14 mouse cellular contexts compared by ENCODE assay signal in genomic region chr17:27160905-27161304, GRCm38 (mm10). TPM values are rescaled to one million over a fixed set of nuclear protein-coding genes. Genes with fewer than 3 reads are reported as not detected.
A peak's percentile ranks its signal among the peaks of the same experiment; 100 is the strongest.
DNase-seq lines count a peak whose midpoint lies in the region; ATAC-seq and TF ChIP-seq lines count a peak whose summit lies in the region.
"Had no signal": no experiment of that assay in that cellular context is flagged by ENCODE, and none has a peak within 500 bp of the region (broad histone marks: within the 10 kb centered on the region; RNA-seq: fewer than 3 reads in every experiment).

No protein-coding gene starts in this region.

- H3K79me2 ChIP-seq in myocyte (ENCODE audit: control insufficient read depth, insufficient read depth) = no peaks in the 10 kb centered on the region

- no peak for TF ChIP-seq POLR2A in myocyte (IDR thresholded peaks at IDR 0.05; ENCODE audit: insufficient read length, low read depth)

- ATAC-seq in liver, embryonic 13.5 days (ENCODE audit: low read depth) = no peak
- peak; percentile 86 for ATAC-seq in heart, postnatal 0 days (ENCODE audit: insufficient read depth, low read depth)
- ATAC-seq in hindbrain, embryonic 16.5 days = no peak
- ATAC-seq in kidney, embryonic 15.5 days (replicated peaks; ENCODE audit: low FRiP score) = no peak
- ATAC-seq: forebrain, embryonic 13.5 days had no signal

- H3K4me3 ChIP-seq in liver, embryonic 13.5 days (replicated peaks) = no peak overlapping the region
- no peak overlapping the region for H3K4me3 ChIP-seq in heart, postnatal 0 days (ENCODE audit: low read depth, low read length)
- H3K4me3 ChIP-seq in myocyte = no peak overlapping the region
- H3K4me3 ChIP-seq in hindbrain, embryonic 16.5 days (ENCODE audit: low read length) = no peak overlapping the region
- H3K4me3 ChIP-seq in kidney, embryonic 15.5 days (replicated peaks) = no peak overlapping the region
- H3K4me3 ChIP-seq: forebrain, embryonic 13.5 days; hindbrain, embryonic 10.5 days; limb, embryonic 15.5 days had no signal

- no peak overlapping the region for H3ac ChIP-seq in myocyte (ENCODE audit: control insufficient read depth, insufficient read length)

- H3K9me3 ChIP-seq in liver, embryonic 13.5 days (replicated peaks) = no peaks in the 10 kb centered on the region
- no peaks in the 10 kb centered on the region for H3K9me3 ChIP-seq in heart, postnatal 0 days (replicated peaks; ENCODE audit: control insufficient read depth, low read length)
- no peaks in the 10 kb centered on the region for H3K9me3 ChIP-seq in hindbrain, embryonic 16.5 days (ENCODE audit: control insufficient read depth, low read length)
- H3K9me3 ChIP-seq in kidney, embryonic 15.5 days (replicated peaks) = no peaks in the 10 kb centered on the region
- H3K9me3 ChIP-seq: forebrain, embryonic 13.5 days; hindbrain, embryonic 10.5 days; limb, embryonic 15.5 days had no signal

- no peak for DNase-seq in liver, embryonic 13.5 days
- DNase-seq in liver = no peak
- peak; percentile 88 for DNase-seq in gastrocnemius, adult 18-20 months (ENCODE audit: low spot score)
- DNase-seq in heart, postnatal 0 days (ENCODE audit: low spot score) = peak; percentile 70
- DNase-seq in frontal cortex, postnatal 36 days (ENCODE audit: low spot score in 2 of 2) = no peak
- DNase-seq: kidney, adult 11 months; thymus, postnatal 25 days had no signal

- peaks cover 37% of the 10 kb centered on the region for H3K4me1 ChIP-seq in liver, embryonic 13.5 days (replicated peaks)
- H3K4me1 ChIP-seq in heart, postnatal 0 days (ENCODE audit: control insufficient read depth, insufficient read depth) = peaks cover 37% of the 10 kb centered on the region
- H3K4me1 ChIP-seq in hindbrain, embryonic 16.5 days (ENCODE audit: control insufficient read depth, insufficient read depth, low read depth, low read length) = no peaks in the 10 kb centered on the region
- peaks cover 14% of the 10 kb centered on the region for H3K4me1 ChIP-seq in kidney, embryonic 15.5 days
- H3K4me1 ChIP-seq: forebrain, embryonic 13.5 days had no signal

- H3K27ac ChIP-seq in liver, embryonic 13.5 days = no peak overlapping the region
- H3K27ac ChIP-seq in heart, postnatal 0 days (ENCODE audit: low read depth) = peak overlapping the region; percentile 68
- no peak overlapping the region for H3K27ac ChIP-seq in hindbrain, embryonic 16.5 days (ENCODE audit: low read depth, low read length)
- H3K27ac ChIP-seq in kidney, embryonic 15.5 days = no peak overlapping the region
- H3K27ac ChIP-seq: forebrain, embryonic 13.5 days; hindbrain, embryonic 10.5 days; limb, embryonic 15.5 days had no signal

- TF ChIP-seq CTCF in heart, postnatal 0 days (IDR thresholded peaks at IDR 0.05; ENCODE audit: low read depth) = no peak

- H3K9ac ChIP-seq in liver, embryonic 13.5 days = 0 out of 2 replicates have a peak overlapping the region, but pooled peaks have one; percentile 4
- H3K9ac ChIP-seq in heart, postnatal 0 days (replicated peaks; ENCODE audit: low read depth, low read length) = no peak overlapping the region
- H3K9ac ChIP-seq in hindbrain, embryonic 16.5 days (ENCODE audit: low read depth, low read length) = no peak overlapping the region
- no peak overlapping the region for H3K9ac ChIP-seq in kidney, embryonic 15.5 days
- H3K9ac ChIP-seq: forebrain, embryonic 13.5 days; limb, embryonic 15.5 days had no signal

- H3K36me3 ChIP-seq in liver, embryonic 13.5 days = no peaks in the 10 kb centered on the region
- H3K36me3 ChIP-seq in heart, postnatal 0 days (replicated peaks; ENCODE audit: control insufficient read depth, insufficient read depth, low read length) = no peaks in the 10 kb centered on the region
- no peaks in the 10 kb centered on the region for H3K36me3 ChIP-seq in myocyte (ENCODE audit: control insufficient read depth, insufficient read depth)
- no peaks in the 10 kb centered on the region for H3K36me3 ChIP-seq in hindbrain, embryonic 16.5 days (ENCODE audit: control insufficient read depth, insufficient read depth, low read length)
- no peaks in the 10 kb centered on the region for H3K36me3 ChIP-seq in kidney, embryonic 15.5 days
- H3K36me3 ChIP-seq: hindbrain, embryonic 10.5 days; limb, embryonic 15.5 days had no signal

- 66% methylated on average over 4 of the region's 4 CpGs for WGBS in liver, embryonic 13.5 days (ENCODE audit: insufficient replicate concordance)
- 49% methylated on average over 4 of the region's 4 CpGs for WGBS in heart, postnatal 0 days
- 79% methylated on average over 4 of the region's 4 CpGs for WGBS in hindbrain, embryonic 16.5 days
- 73% methylated on average over 4 of the region's 4 CpGs for WGBS in kidney, embryonic 15.5 days

- 0 out of 2 replicates have a peak, but pooled peaks have one; percentile 15 for TF ChIP-seq EP300 in heart, postnatal 0 days (IDR thresholded peaks at IDR 0.05; ENCODE audit: low read depth)

- H3K27me3 ChIP-seq in liver, embryonic 13.5 days = 0 out of 2 replicates have a peak, but pooled peaks cover 2% of the 10 kb centered on the region
- H3K27me3 ChIP-seq in heart, postnatal 0 days (ENCODE audit: control insufficient read depth, insufficient read depth, low read length) = no peaks in the 10 kb centered on the region
- no peaks in the 10 kb centered on the region for H3K27me3 ChIP-seq in myocyte (ENCODE audit: control insufficient read depth, insufficient read depth, insufficient read length)
- no peaks in the 10 kb centered on the region for H3K27me3 ChIP-seq in hindbrain, embryonic 16.5 days (replicated peaks; ENCODE audit: control insufficient read depth, insufficient read depth, low read length)
- peaks cover 13% of the 10 kb centered on the region for H3K27me3 ChIP-seq in kidney, embryonic 15.5 days
- H3K27me3 ChIP-seq: CH12.LX; forebrain, embryonic 13.5 days; limb, embryonic 15.5 days had no signal

- no peak overlapping the region for H3K4me2 ChIP-seq in liver, embryonic 13.5 days
- H3K4me2 ChIP-seq in heart, postnatal 0 days (ENCODE audit: low read depth, low read length) = no peak overlapping the region
- H3K4me2 ChIP-seq in myocyte (ENCODE audit: low read depth) = peak overlapping the region; percentile 40
- H3K4me2 ChIP-seq in hindbrain, embryonic 16.5 days (ENCODE audit: low read length) = no peak overlapping the region
- no peak overlapping the region for H3K4me2 ChIP-seq in kidney, embryonic 15.5 days
- H3K4me2 ChIP-seq: forebrain, embryonic 13.5 days; limb, embryonic 15.5 days had no signal

TF ChIP-seq in myocyte, 11 proteins besides CTCF, POLR2A, EP300 and RAD21:
- no peak for TF ChIP-seq USF1 (IDR thresholded peaks at IDR 0.05; ENCODE audit: low read depth)
- TF ChIP-seq MYOG (IDR thresholded peaks at IDR 0.05; ENCODE audit: control insufficient read depth in 1 of 3, insufficient read depth in 1 of 3, insufficient read length in 2 of 3, low read depth in 2 of 3) = peak in 1 of 3 experiments; percentile 16
- peak in 1 of 3 experiments; percentile 2 for TF ChIP-seq MYOD1 (IDR thresholded peaks at IDR 0.05; ENCODE audit: control insufficient read depth in 1 of 3, insufficient read length in 2 of 3, low read depth in 2 of 3)

RNA-seq across cellular contexts. Expression of gene Ip6k3, which starts 6.7 kb away (rescaled TPM):
- 0.06 TPM in 1 of 2 replicates, not detected in the other for polyA plus RNA-seq in liver, embryonic 13.5 days (2015; fragmentation: Nextera tagmentation; extraction: Ambion mirVana)
- 10 to 100 TPM; 29.8 to 66.9 TPM for total RNA-seq in gastrocnemius, adult 18-20 months (2021)
- total RNA-seq in heart, postnatal 0 days (2014; rRNA removed; ENCODE audit: low replicate concordance) = 0.93 and 6.1 TPM in 2 replicates
- 2.1 and 3.7 TPM in 2 replicates for polyA plus RNA-seq in heart, postnatal 0 days (2015; fragmentation: Nextera tagmentation; extraction: Ambion mirVana)
- polyA plus RNA-seq in myocyte (2012; fragmentation: generic; extraction: Trizol) = 29.7 TPM
- polyA plus RNA-seq in hindbrain, embryonic 16.5 days (2015; fragmentation: Nextera tagmentation; extraction: Ambion mirVana) = 0.27 and 0.31 TPM in 2 replicates
- 0.10 and 0.27 TPM in 2 replicates for polyA plus RNA-seq in kidney, embryonic 15.5 days (2015; fragmentation: Nextera tagmentation; extraction: Ambion mirVana)

RNA-seq across cellular contexts. Expression of gene Uqcc2, which starts 27.2 kb away (rescaled TPM):
- 211 and 216 TPM in 2 replicates for polyA plus RNA-seq in liver, embryonic 13.5 days (2015; fragmentation: Nextera tagmentation; extraction: Ambion mirVana)
- total RNA-seq in gastrocnemius, adult 18-20 months (2021) = 100 to 1,000 TPM; 426 to 428 TPM
- 301 and 397 TPM in 2 replicates for total RNA-seq in heart, postnatal 0 days (2014; rRNA removed; ENCODE audit: low replicate concordance)
- polyA plus RNA-seq in heart, postnatal 0 days (2015; fragmentation: Nextera tagmentation; extraction: Ambion mirVana) = 419 and 436 TPM in 2 replicates
- polyA plus RNA-seq in myocyte (2012; fragmentation: generic; extraction: Trizol) = 740 TPM
- polyA plus RNA-seq in hindbrain, embryonic 16.5 days (2015; fragmentation: Nextera tagmentation; extraction: Ambion mirVana) = 343 and 396 TPM in 2 replicates
- polyA plus RNA-seq in kidney, embryonic 15.5 days (2015; fragmentation: Nextera tagmentation; extraction: Ambion mirVana) = 297 and 300 TPM in 2 replicates

RNA-seq across cellular contexts. Expression of gene Lemd2, which starts 43.4 kb away (rescaled TPM):
- polyA plus RNA-seq in liver, embryonic 13.5 days (2015; fragmentation: Nextera tagmentation; extraction: Ambion mirVana) = 3.0 and 4.6 TPM in 2 replicates
- 10 to 100 TPM; 20.6 to 21.9 TPM for total RNA-seq in gastrocnemius, adult 18-20 months (2021)
- total RNA-seq in heart, postnatal 0 days (2014; rRNA removed; ENCODE audit: low replicate concordance) = 40.2 and 45.4 TPM in 2 replicates
- 6.5 and 7.1 TPM in 2 replicates for polyA plus RNA-seq in heart, postnatal 0 days (2015; fragmentation: Nextera tagmentation; extraction: Ambion mirVana)
- polyA plus RNA-seq in myocyte (2012; fragmentation: generic; extraction: Trizol) = 72.1 TPM
- 11.1 and 17.7 TPM in 2 replicates for polyA plus RNA-seq in hindbrain, embryonic 16.5 days (2015; fragmentation: Nextera tagmentation; extraction: Ambion mirVana)
- polyA plus RNA-seq in kidney, embryonic 15.5 days (2015; fragmentation: Nextera tagmentation; extraction: Ambion mirVana) = 13.3 and 16.7 TPM in 2 replicates

Comparison
In these comparisons a context has a peak if more than half of its experiments do, and no peak if none do; other contexts are left out.
1. DNase-seq: peak in gastrocnemius, adult 18-20 months (single experiment) and heart, postnatal 0 days (single experiment); none in liver, embryonic 13.5 days (single experiment), liver (single experiment) and frontal cortex, postnatal 36 days (0 of 2).